Mouse (Mus musculus) layer of hippocampus, postnatal 14 days (tissue): Measurements from ENCODE around the gene Cga. TPM values are rescaled to one million over a fixed set of nuclear protein-coding genes. Genes with fewer than 3 reads are reported as not detected.
A peak's percentile ranks its signal among the peaks of the same experiment; 100 is the strongest.
"Not testable (repeated sequence)": the region's sequence is repeated elsewhere in the genome, so short reads cannot be mapped to it uniquely, and the experiment has no call there.

Experiments
- DNase-seq, 2 experiments: peaks; one replicate each; pipeline ENCODE4 v3.0.0; 2021 to 2022; ENCODE audit warnings: low spot score in 2 of 2, mixed read lengths in 1 of 2
- total RNA-seq, 2 experiments: library from RNA; stranded (reverse); gene quantifications; 2 replicates each; pipeline ENCODE4 v1.2.3; 2021

The Cga gene
- total RNA-seq, 2 experiments from 2014 or later, result not detected

- no peak for DNase-seq
Observed at GRCm38 (mm10) chr4:34889101-34889811, 4.3 kb upstream of the Cga start.

GRCm38 (mm10) chr4:34889812-34890185 is 3.8 kb upstream of the Cga start:
- DNase-seq, result no peak

- no peak for DNase-seq
Observed at GRCm38 (mm10) chr4:34898497-34898896, 4.9 kb downstream of the Cga start.

- no peak for DNase-seq
Observed at GRCm38 (mm10) chr4:34899322-34899721, 5.7 kb downstream of the Cga start.

- peak; percentile 13 to 57 for DNase-seq
Observed at GRCm38 (mm10) chr4:34900155-34900554, 6.6 kb downstream of the Cga start.

- no peak for DNase-seq
Observed at GRCm38 (mm10) chr4:34901166-34901565, 7.6 kb downstream of the Cga start.

GRCm38 (mm10) chr4:34901582-34901981 is 8.0 kb downstream of the Cga start:
- DNase-seq, result not testable (repeated sequence)

GRCm38 (mm10) chr4:34905396-34905795 is 11.8 kb downstream of the Cga start:
- DNase-seq, result no peak

- no peak for DNase-seq
Observed at GRCm38 (mm10) chr4:34906151-34906550, 12.6 kb downstream of the Cga start.

- no peak for DNase-seq
Observed at GRCm38 (mm10) chr4:34907026-34907425, 13.4 kb downstream of the Cga start.

- DNase-seq, result no peak
Observed at GRCm38 (mm10) chr4:34908127-34908526, 14.5 kb downstream of the Cga start.

- no peak for DNase-seq
Observed at GRCm38 (mm10) chr4:34911401-34911800, 17.8 kb downstream of the Cga start.

GRCm38 (mm10) chr4:34912171-34912570 is 18.6 kb downstream of the Cga start:
- no peak for DNase-seq

GRCm38 (mm10) chr4:34917400-34917799 is 23.8 kb downstream of the Cga start:
- DNase-seq, result no peak

- DNase-seq, result peak; percentile 49 to 76
Observed at GRCm38 (mm10) chr4:34922177-34922870, 28.7 kb downstream of the Cga start.

- DNase-seq, result not testable (repeated sequence)
Observed at GRCm38 (mm10) chr4:34928386-34928785, 34.8 kb downstream of the Cga start.

GRCm38 (mm10) chr4:34941046-34941445 is 47.5 kb downstream of the Cga start:
- no peak for DNase-seq

- DNase-seq, result no peak
Observed at GRCm38 (mm10) chr4:34947181-34947580, 53.6 kb downstream of the Cga start.

- no peak for DNase-seq
Observed at GRCm38 (mm10) chr4:34953716-34954115, 60.1 kb downstream of the Cga start.
